Mouse (Mus musculus): ENCODE measurements around the gene Mmp27.

Mmp27 gene

DNA sequence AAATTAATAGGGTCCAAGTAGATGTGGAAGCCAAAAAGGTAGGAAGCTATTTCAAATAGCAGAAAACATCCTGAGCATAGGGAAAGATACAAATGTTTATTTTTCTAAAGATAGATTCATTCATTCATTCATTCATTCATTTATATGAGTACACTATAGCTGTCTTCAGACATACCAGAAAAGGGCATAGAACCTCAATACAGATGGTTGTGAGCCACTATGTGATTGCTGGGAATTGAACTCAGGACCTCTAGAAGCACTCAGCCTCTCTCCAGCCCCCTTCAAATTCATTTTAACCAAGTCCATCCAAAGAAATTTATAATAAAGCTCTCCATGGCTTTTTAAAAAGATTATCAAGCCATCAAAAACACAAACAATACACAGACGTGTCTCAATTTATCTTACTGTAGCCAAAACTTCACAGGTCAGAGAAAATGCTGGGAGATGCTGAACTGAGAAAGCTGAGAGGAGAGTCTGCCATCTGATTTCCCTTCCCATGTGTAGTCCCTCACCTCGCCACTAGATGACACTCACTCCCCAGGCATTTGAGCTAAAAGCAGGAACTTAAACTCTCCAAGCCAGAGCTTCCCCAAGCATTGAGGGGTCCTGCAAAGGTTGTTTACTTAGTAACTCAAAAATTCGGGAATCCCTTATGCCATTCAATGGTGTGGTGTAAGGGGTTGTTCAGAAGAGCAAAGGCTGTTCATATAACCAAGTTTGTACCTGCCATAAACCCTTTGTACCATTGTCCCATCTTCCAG lies 32.0 kb downstream of the Mmp27 start:
- DNase-seq (ENCODE audit: low read depth, low spot score): peak; percentile 22

DNA sequence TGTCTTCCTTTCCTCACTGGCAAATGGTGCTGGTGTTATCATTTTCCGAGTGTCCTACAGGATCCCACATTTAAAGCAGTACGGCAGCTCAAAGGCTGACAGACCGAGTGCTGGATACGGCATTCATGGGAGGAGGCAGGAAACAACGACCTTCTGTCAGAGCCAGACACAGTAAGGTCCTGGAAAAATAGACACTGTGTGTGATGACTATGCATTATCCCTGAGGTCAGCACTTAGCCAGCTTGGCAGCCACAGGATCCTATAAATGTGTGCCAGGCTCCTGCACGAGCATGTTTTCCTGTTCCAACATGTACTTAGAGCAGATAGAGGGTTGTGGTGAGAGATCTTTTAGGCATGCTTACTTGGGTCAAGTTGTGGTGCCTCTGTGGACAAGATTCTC lies 32.8 kb downstream of the Mmp27 start:
- no peak for DNase-seq (ENCODE audit: low read depth, low spot score)

- no peak for DNase-seq (ENCODE audit: low read depth, low spot score)
Observed at GRCm38 (mm10) chr9:7605638-7606037, 34.4 kb downstream of the Mmp27 start.

- no peak for DNase-seq (ENCODE audit: low read depth, low spot score)
Observed at GRCm38 (mm10) chr9:7622582-7622981, 51.4 kb downstream of the Mmp27 start.

DNA sequence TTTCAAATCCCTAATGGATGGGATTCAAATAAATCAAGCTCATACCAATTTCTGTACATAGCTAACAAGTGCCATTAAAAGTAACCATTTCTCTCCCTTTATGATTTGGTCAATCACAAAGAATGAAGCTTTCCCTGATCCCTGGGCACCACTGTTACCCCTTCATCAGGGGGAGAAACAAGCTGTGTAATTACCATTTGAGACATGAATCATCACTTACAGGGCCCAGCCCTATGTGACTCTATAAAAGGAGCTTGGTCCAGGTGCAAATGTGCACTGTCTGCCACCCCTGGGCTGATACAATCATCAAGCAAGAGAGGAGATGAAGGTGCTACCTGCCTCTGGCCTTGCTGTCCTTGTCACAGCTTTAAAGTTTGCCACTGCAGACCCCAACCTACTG lies 56.7 kb downstream of the Mmp27 start, which contains the start of gene Mmp20:
Mmp20 (plus strand) TSS at position 301 of the 400 bp plus-strand sequence.
- no peak for DNase-seq (ENCODE audit: low read depth, low spot score)
